Mouse (Mus musculus): ENCODE measurements around the gene Hspb2. TPM values are rescaled to one million over a fixed set of nuclear protein-coding genes. Genes with fewer than 3 reads are reported as not detected.

The Hspb2 gene
- polyA plus RNA-seq, 1 experiment from 2014 or later: 0.82 TPM

DNA sequence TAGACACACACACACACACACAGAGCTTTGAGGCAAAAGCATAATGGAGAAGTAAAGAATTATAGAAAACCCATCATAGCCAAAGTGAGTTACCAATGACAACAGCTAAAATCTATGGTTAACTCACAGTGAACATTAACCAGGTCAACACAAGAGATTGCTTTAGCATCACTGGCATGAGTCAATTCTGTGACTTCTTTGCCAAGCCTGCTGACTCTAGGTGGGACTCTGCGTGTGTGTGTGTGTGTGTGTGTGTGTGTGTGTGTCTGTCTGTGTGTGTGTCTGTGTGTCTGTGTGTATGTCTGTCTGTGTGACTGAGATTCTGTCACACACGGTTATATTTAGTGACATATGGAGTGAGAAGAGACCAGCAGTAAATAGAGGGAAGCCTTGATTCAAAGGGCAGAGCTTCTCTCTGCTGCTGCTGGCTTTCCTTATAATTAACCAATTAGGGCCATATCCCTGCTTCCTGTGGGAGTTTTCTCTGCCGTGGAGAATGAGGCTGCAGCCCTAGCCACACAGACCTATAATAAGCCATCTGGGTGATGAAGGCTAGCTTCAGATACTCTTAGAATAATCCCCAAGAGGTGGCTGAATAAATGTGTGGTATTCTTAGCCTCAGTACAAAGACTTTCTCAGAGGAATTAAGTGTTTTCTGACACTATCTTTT is 27.4 kb downstream of the Hspb2 start:
- 34% methylated on average over 3 of the region's 3 CpGs for WGBS (ENCODE audit: insufficient replicate concordance)
- no peak for ATAC-seq
- Histone ChIP-seq H3K4me2 (no peak overlapping the region), H3K4me3 (no peak overlapping the region), H3K36me3 (no peaks in the 10 kb centered on the region), H3K4me1 (peaks cover 8% of the 10 kb centered on the region; the same call in 1 of the 2 replicates), H3K9me3 (replicated peaks) (no peaks in the 10 kb centered on the region), H3K27me3 (replicated peaks) (peaks cover 62% of the 10 kb centered on the region), H3K27ac (no peak overlapping the region), H3K9ac (no peak overlapping the region)

DNA sequence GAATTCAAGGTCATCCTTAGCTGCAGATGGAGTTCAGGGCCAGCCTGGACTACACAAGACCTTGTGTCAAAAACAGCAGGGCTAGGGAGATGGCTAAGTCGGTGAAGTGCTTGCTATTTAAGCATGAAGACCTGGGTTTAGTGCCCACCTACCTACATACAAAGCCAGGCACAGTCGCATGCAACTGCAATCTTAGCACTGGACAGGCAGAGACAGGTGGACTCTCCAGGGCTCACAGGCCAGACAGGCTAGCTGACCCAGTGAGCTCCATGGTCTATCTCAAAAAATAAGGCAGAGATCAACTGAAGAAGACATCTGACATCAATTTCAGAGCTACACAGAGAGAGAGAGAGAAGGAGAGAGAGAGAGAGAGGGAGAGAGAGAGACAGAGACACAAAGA is 28.0 kb downstream of the Hspb2 start:
- whole genome bisulfite sequencing (ENCODE audit: insufficient replicate concordance): 62% methylated on average over 2 of the region's 2 CpGs
- Histone ChIP-seq H3K27ac (no peak overlapping the region), H3K36me3 (no peaks in the 10 kb centered on the region), H3K4me3 (no peak overlapping the region), H3K9ac (no peak overlapping the region), H3K27me3 (replicated peaks) (peaks cover 62% of the 10 kb centered on the region), H3K4me2 (no peak overlapping the region), H3K4me1 (peaks cover 8% of the 10 kb centered on the region; the same call in 1 of the 2 replicates), H3K9me3 (replicated peaks) (no peaks in the 10 kb centered on the region)
- no peak for ATAC-seq

- Histone ChIP-seq H3K4me3 (no peak overlapping the region), H3K4me1 (peaks cover 8% of the 10 kb centered on the region; the same call in 1 of the 2 replicates), H3K9me3 (replicated peaks) (no peaks in the 10 kb centered on the region), H3K9ac (no peak overlapping the region), H3K27me3 (replicated peaks) (peaks cover 56% of the 10 kb centered on the region), H3K36me3 (no peaks in the 10 kb centered on the region), H3K4me2 (no peak overlapping the region), H3K27ac (no peak overlapping the region)
- no peak for ATAC-seq
- 61% methylated on average over 7 of the region's 7 CpGs for WGBS (ENCODE audit: insufficient replicate concordance)
Observed at GRCm38 (mm10) chr9:50723406-50723805, 28.7 kb downstream of the Hspb2 start.

GRCm38 (mm10) chr9:50722451-50722911 is 29.7 kb downstream of the Hspb2 start:
- Histone ChIP-seq H3K4me3 (no peak overlapping the region), H3K36me3 (no peaks in the 10 kb centered on the region), H3K9ac (no peak overlapping the region), H3K4me1 (peaks cover under 1% of the 10 kb centered on the region; the same call in 1 of the 2 replicates), H3K4me2 (no peak overlapping the region), H3K9me3 (replicated peaks) (no peaks in the 10 kb centered on the region), H3K27me3 (replicated peaks) (peaks cover 52% of the 10 kb centered on the region), H3K27ac (no peak overlapping the region)
- 34% methylated on average over 8 of the region's 8 CpGs for WGBS (ENCODE audit: insufficient replicate concordance)
- ATAC-seq: no peak

GRCm38 (mm10) chr9:50721061-50721460 is 31.1 kb downstream of the Hspb2 start:
- no peak for ATAC-seq
- no peak overlapping the region for H3K4me2 ChIP-seq
- WGBS (ENCODE audit: insufficient replicate concordance): 42% methylated on average over 12 of the region's 12 CpGs

DNA sequence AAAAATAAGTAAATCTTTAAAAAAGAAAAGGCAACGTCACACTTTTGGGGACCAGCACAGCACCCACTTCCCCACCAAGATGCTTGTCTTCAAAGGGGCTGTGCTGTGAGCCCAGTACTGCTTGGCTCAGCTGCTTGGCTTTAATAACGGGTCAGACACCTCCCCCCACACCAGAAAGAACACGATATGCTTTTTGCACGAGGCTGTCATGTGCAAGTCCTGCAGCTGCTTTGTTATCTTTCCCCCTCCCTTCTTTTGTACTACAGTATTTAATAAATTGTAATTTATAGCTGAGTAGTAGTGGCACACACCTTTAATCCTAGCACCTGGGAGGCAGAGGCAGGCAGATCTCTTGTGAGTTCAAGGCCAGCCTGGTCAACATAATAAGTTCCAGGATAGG is 33.3 kb downstream of the Hspb2 start:
- H3K9ac ChIP-seq: no peak overlapping the region
- peaks cover 45% of the 10 kb centered on the region for H3K27me3 ChIP-seq (replicated peaks)
- no peak overlapping the region for H3K4me3 ChIP-seq
- ATAC-seq: no peak
- WGBS (ENCODE audit: insufficient replicate concordance): 52% methylated on average over 4 of the region's 4 CpGs
- H3K9me3 ChIP-seq (replicated peaks): no peaks in the 10 kb centered on the region
- H3K4me1 ChIP-seq: no peaks in the 10 kb centered on the region
- H3K36me3 ChIP-seq: no peaks in the 10 kb centered on the region
- no peak overlapping the region for H3K4me2 ChIP-seq
- no peak overlapping the region for H3K27ac ChIP-seq

More at GRCm38 (mm10) chr9:50721061-50721460, 31.1 kb downstream of the Hspb2 start:
- Histone ChIP-seq H3K4me3 (no peak overlapping the region), H3K9ac (no peak overlapping the region), H3K36me3 (no peaks in the 10 kb centered on the region), H3K4me1 (no peaks in the 10 kb centered on the region), H3K27me3 (replicated peaks) (peaks cover 50% of the 10 kb centered on the region), H3K27ac (no peak overlapping the region), H3K9me3 (replicated peaks) (no peaks in the 10 kb centered on the region)

DNA sequence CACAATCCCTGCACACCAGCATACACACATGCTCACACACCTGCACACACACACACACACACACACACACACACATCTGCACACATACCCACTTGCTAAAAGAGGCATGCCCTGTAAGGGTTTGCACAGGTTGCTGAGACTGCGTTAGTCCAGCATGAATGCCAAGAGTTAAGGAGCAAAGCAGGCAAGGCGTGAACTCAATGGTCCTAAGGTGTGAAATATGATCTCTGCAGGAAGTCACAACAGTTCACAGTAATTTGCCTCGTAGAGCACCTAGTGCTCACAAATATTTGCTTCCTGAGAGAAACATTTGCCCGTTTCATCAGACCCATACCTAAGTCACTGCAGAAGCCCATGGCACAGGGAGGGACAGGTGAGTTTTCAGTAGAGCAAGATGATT is 38.0 kb downstream of the Hspb2 start:
- peaks cover 32% of the 10 kb centered on the region for H3K27me3 ChIP-seq (replicated peaks)
- no peaks in the 10 kb centered on the region for H3K36me3 ChIP-seq
- no peak overlapping the region for H3K27ac ChIP-seq
- H3K4me1 ChIP-seq: no peaks in the 10 kb centered on the region
- no peaks in the 10 kb centered on the region for H3K9me3 ChIP-seq (replicated peaks)
- no peak overlapping the region for H3K4me3 ChIP-seq
- no peak overlapping the region for H3K4me2 ChIP-seq
- no peak for ATAC-seq
- H3K9ac ChIP-seq: no peak overlapping the region
- WGBS (ENCODE audit: insufficient replicate concordance): 52% methylated on average over 4 of the region's 4 CpGs

GRCm38 (mm10) chr9:50711337-50711736 is 40.8 kb downstream of the Hspb2 start:
- Histone ChIP-seq H3K27me3 (replicated peaks) (peaks cover 16% of the 10 kb centered on the region; the same call in 1 of the 2 replicates), H3K4me2 (no peak overlapping the region), H3K4me3 (no peak overlapping the region), H3K9me3 (replicated peaks) (no peaks in the 10 kb centered on the region), H3K27ac (no peak overlapping the region), H3K9ac (no peak overlapping the region), H3K36me3 (no peaks in the 10 kb centered on the region), H3K4me1 (no peaks in the 10 kb centered on the region)
- no peak for ATAC-seq
- WGBS (ENCODE audit: insufficient replicate concordance): 53% methylated on average over 4 of the region's 4 CpGs

DNA sequence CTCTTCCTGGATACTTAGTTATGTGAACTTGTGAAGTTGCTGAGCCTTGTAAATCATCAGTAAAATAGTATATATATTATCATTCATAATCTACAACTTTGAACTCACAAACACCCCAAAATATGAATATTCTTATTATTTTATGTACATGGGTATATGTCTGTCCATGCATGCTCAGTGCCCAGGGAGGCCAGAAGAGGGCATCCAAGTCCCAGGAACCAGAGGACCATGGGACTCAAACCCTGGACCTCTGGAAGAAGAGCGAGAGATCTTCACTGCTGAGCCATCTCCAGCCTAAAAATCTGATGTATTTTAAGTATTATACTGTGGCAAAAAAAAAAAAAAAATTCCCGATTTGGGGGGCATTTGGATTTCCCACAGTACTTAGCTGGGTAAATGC is 43.0 kb downstream of the Hspb2 start:
- Histone ChIP-seq H3K36me3 (no peaks in the 10 kb centered on the region), H3K4me2 (no peak overlapping the region), H3K9ac (no peak overlapping the region), H3K27me3 (replicated peaks) (peaks cover 2% of the 10 kb centered on the region; the same call in 1 of the 2 replicates), H3K4me3 (no peak overlapping the region), H3K9me3 (replicated peaks) (no peaks in the 10 kb centered on the region), H3K27ac (no peak overlapping the region), H3K4me1 (no peaks in the 10 kb centered on the region)
- WGBS (ENCODE audit: insufficient replicate concordance): 19% methylated on average over 2 of the region's 2 CpGs
- no peak for ATAC-seq

DNA sequence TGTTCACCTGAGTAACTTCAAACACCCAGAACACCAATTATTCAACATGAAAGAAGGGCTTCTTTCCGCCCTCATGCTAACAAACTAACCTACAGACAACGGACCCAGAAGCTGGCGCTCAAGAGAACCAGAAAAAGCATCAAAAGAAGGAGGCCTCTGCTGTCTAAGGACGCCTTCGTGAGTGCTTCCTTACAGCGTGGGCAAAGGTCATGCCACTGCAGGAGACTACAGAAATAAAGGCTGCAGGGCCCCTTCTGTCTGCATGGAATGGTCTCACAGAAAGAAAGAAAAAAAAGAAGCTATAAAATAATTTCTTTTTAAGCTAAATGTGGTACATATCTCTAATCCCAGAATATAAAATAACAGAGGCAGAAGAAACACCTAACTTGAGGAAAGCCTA is 47.2 kb downstream of the Hspb2 start:
- Histone ChIP-seq H3K27me3 (replicated peaks) (peaks cover 33% of the 10 kb centered on the region), H3K4me3 (no peak overlapping the region), H3K36me3 (no peaks in the 10 kb centered on the region), H3K4me2 (no peak overlapping the region), H3K4me1 (no peaks in the 10 kb centered on the region), H3K9me3 (replicated peaks) (no peaks in the 10 kb centered on the region), H3K9ac (no peak overlapping the region), H3K27ac (no peak overlapping the region)
- ATAC-seq: no peak
- WGBS (ENCODE audit: insufficient replicate concordance): 55% methylated on average over 6 of the region's 6 CpGs
